Mouse (Mus musculus): ENCODE data around the gene Aqp2.

The Aqp2 gene

DNA sequence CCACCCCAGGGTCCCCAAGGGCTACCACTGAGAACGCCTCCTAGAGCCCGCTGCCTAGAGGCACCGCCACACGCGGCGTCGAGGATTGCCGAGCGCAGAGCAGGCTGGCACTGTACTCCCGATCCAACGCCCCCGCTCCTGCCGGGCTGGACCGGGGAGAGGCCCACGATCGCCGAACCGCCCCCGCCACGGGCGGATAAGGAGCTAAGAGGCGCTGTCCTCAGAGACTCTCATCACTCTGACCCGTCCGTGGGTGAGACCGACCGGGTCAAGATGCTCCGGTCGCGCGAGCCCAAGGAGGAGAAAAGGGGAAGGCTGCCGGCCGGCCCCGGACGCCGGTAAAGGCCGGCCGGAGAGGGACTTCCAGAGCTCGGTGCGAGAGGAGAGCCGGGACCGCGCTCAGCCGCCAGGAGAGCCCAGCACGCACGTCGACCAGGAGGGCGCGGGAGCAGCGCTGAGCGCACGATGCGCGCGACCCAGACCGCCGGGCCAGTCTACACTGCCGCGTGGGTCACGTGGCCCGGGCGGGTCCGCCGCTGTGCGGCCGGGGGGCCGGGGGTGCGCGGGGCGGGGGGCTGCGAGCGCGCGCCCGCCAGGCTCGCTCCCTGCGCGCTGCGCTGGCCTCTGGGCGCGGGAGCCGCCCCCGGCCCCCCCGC lies 11.7 kb downstream of the Aqp2 start, which contains the start of gene Aqp5:
TSS of gene Aqp5 (plus strand) at position 354 of the 656 bp plus-strand sequence.
- DNase-seq = no peak

DNA sequence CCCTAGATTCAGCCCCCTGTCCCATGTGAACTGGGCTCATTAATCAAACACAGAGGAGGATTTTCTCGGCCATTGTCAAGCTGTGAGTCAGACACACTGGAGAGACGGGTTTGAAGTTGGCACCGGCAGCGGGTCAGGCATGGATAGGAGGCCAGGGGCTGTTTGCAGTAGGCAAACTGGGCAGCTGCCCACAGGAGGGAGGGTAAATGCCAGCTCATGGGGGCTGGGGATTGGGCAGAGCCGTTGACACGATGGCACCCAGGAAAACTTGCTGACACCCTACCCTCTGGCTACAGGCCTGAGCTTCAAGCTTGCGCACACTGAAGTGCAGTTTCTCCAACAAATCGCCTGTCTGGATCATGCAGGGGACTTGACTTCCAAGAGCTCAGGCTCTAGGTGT lies 13.3 kb downstream of the Aqp2 start:
- no peak for DNase-seq

DNA sequence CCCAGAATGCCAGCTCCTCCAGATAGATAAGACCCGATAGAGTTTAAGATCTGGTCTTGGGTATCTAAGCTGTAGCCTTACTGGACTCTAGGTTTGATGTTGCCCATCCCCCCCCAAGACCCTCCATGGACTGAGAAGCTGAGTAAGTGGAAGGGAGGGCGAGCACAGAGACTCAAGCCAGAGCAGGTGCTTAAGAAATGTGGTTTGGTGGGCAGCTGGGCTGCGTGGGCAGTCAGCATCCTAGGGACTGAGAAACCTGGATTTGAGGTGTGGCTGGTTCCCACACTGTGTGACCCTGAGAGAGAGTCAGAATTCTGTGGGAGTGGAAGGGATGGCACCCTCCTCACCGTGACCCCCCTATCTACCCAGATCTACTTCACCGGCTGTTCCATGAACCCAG lies 14.0 kb downstream of the Aqp2 start:
- no peak for DNase-seq

DNA sequence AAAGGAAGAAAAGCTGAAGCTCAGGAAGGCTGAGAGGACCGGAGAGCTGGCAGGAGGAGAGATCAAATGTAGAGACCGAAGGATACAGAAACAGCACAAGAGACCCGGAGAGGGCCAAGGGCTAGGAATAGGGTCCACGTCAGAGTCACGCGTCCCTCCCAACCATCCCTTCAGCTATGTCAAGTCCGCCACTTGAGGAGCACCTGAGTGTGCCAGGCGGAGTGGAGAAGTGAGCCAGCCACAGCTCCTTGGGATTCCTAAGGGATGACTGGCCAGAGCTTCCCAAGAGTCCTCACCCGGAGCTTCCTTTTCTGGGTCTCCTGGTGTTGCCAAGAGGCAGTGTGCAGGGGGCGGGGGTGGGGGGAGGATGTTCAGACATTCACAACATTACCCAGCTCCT lies 16.1 kb downstream of the Aqp2 start:
- DNase-seq = no peak

DNA sequence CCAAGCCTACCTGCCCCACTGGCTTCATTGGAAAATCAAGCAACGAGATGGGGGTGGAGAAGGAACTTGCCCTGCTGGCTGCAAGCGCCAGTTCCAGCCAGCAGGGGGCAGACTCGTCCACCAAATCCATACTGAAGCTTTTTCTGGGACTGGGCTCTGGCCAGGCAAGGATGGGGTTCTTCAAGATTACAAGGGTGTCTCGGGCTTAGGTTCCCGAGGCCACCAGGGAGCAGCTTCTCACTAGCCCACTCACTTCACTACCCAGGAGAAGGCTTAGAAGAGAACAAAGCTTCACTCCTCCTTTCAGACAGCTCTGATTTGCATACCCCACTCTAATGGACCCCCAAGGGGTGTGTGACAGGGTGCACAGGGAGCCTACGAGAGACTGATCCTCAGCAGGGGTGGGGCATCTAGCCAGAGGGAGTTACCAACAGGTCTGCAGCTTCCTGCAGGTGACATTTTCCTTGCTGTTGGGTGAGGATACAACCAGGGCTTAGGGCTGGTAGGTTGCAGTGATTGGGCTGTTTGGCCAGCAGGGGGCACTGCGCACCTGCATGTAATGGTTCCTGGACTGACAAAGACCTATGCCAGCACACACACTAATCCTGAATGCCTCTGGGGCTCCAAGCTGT lies 17.3 kb downstream of the Aqp2 start:
- peak; percentile 82 for DNase-seq

DNA sequence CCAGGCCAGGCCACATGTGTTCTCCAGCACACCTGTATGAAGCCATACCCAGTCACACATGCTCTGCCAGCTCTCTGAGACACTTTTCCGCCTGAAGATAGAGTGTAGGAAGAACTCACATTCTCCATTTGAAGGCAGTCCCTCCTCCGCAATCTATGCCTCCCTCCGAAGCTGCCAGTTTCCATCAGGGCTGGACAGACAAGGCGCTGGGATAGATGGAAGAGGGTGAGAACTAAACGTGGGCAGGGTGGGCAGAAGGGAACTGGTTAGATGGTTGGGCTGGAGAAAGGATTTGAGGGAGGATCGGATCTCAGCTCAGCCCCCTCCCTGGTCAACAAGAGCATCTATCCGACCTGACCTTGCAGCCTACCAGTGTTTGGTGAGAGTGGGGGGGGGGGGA lies 18.0 kb downstream of the Aqp2 start:
- DNase-seq = no peak

DNA sequence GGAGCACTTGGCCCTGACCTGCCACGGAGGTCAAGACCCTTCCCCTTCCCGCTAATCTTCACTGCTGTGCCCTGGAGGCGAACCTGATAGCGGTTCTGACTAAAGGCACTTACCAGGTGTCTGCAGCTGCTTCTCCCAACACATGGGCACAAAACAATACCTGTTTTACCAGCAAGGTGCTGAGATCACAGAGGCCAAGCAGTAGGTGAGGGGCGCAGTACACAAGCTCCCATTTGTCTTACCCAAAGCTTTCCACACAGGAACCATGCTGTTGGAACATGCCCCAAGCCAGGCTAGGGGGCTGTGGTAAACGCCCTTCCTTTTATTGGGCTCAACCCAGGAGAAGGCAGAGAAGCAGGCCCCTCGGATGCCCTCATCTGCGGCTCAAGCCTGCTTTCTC lies 18.7 kb downstream of the Aqp2 start:
- DNase-seq = no peak

DNA sequence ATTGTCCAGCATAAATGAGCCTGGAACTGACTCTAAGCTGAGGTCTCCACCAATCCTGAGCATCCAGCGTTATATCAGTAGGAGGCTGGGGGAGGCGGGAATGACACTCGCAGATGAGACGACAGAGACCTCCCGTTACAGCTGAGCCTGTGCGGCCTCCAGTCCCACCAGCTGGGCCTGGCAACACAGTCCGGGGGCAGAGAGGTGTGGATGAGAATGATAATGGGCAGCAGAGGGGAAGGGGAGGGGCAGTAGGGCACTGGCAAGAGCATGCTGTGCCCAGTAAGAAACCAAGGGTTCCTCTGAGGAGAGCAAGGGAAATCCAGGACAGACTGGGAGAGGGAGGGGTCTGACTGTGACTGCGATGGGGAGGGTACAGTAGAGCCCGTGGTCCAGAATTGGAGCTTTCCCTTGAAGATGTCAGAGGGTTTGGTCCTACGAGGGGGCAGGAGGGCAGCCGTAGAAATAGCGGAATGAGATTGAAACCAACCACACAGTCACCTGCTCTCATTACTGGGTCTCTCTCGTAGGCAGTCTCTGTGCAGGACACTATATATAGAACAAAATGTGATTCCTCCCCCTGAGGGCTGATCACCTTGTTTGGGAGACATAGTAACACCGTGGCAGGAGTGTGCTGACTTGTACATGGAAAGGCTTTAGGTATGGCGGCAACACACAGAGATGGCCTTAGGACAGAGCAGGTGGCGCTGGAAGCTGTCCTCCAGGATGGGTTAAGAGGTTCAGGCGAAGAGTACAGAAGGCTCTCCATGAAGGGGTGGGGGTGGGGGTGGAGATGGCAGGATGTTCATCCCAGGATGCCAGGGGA lies 20.6 kb downstream of the Aqp2 start:
- no peak for DNase-seq

DNA sequence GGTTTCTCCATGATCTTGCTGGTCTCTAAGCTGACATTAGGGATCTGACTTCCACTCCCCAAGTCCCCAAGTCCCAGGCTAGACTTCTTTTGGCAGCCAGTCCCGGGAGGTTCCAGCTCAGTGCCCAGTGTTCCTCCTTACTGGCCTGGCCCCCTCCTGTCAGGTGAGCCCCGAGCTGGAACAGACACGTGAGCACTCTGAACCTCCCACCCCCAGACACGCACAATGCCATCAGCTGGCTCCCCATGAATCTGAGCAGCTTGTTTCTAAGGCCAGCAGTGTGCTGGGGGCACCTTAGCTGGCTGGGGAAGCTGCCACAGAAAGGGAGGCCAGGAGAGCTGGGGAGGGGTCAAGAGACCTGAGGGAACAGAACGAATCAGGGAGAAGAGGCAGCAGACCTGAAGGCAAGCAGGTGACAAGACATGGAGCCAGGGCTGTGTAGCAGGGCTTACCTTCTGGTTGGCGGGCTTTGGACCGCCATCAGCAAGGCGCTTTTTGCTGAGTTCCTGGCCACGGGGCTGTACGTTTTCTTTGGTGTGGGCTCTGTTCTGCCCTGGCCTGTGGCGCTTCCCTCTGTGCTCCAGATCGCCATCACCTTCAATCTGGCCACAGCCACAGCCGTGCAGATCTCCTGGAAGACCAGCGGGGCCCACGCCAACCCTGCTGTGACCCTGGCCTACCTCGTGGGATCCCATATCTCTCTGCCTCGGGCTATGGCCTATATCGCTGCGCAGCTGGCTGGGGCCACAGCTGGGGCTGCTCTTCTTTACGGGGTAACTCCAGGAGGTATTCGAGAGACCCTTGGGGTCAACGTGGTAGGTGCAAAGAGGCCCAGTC lies 22.3 kb downstream of the Aqp2 start, which contains the start of gene Aqp6:
TSS of gene Aqp6 (plus strand) at position 415 of the 837 bp plus-strand sequence.
- DNase-seq = no peak

DNA sequence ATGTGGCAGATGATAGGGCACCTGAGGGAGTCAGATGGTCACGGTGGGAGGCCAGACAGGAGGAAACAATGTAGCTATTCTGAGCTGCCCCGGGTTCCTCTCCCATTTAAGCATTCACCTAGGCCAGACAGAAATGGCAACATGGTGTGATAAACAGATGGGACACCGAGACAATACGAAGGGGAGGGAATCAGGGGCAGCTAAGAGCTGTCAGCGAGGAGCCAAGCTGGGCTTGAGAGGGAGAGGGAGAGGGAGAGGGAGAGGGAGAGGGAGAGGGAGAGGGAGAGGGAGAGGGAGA lies 22.9 kb downstream of the Aqp2 start:
- DNase-seq = no peak

DNA sequence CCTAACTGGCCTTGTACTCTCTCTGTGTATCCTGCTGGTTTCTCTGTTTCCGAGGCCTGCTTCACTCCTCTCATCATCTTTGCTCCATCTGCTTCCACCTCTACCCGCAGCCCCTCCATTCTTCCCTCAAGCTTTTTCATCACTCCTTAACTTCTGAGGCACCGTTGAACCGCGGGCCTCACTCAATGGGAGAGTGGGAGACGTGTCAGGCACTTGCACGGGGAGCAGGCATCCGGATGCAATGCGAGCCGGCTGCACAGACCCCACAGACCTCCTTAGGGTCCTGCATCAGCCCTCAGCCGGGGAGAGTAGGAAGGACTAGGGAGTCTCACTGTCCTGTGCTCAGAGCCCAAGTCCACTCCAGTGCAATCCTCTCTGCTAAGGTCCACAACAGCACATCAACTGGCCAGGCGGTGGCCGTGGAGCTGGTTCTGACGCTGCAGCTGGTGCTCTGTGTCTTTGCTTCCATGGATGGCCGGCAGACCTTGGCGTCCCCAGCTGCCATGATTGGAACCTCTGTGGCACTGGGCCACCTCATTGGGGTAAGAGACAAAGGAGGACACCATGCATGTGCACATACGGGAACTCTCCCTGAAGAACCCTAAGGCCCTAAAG lies 23.5 kb downstream of the Aqp2 start:
- no peak for DNase-seq

DNA sequence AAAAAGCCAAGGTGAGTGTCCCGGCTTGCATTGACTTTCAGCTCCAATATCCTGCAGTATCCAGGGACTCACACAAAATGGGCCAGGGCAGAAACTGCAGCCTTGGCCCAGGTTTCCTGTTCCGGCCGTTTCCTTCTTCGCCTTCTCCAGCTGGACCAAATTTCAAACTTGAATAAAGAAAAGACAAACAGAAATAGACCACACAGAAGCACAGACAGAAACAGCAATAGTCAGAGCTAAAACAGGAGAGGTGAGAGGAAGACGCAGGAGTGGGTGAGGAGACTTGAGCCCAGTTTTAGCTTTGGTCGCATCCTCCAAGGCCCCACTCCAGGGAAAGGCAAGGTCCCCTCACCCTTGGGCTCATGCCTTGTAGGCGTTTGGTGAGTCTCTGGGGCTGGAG lies 24.4 kb downstream of the Aqp2 start:
- no peak for DNase-seq

DNA sequence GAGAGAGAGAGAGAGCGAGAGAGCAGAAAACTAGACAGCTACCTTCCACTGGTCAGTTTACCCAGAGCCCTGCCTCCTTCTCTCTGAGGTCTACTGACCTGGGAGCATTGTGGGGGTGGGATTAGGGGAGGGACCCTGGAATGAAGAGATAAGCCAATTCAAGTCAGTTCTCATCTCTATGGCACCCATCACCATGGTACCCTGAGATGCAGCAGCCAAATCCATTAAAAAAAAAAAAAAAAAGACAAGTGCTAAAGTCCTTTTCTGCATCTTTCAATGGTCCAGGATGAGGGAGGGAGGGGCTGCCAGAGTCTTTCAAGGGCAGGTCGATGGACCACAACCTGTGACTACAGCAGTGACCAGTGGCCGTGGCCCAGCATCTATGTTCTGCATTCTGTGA lies 26.7 kb downstream of the Aqp2 start:
- DNase-seq = no peak

DNA sequence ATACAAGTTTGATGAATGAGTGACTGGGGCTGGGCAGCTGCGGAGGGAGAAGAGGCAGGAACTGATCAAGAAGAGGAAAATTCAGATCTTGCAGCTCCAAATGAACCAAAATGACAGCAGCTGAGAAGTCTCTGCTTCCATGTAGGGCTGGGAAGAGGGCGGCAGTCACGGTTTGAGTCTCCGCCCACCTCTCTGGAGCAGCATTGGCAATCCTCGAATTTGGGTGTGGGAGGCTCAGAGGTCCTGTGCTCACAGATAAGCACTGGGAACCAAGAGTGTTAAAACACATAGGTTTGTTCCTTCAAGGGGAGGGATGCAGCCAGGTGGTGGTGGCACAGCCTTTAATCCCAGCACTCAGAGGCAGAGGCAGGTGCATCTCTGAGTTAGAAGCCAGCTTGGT lies 27.7 kb downstream of the Aqp2 start:
- DNase-seq = no peak

DNA sequence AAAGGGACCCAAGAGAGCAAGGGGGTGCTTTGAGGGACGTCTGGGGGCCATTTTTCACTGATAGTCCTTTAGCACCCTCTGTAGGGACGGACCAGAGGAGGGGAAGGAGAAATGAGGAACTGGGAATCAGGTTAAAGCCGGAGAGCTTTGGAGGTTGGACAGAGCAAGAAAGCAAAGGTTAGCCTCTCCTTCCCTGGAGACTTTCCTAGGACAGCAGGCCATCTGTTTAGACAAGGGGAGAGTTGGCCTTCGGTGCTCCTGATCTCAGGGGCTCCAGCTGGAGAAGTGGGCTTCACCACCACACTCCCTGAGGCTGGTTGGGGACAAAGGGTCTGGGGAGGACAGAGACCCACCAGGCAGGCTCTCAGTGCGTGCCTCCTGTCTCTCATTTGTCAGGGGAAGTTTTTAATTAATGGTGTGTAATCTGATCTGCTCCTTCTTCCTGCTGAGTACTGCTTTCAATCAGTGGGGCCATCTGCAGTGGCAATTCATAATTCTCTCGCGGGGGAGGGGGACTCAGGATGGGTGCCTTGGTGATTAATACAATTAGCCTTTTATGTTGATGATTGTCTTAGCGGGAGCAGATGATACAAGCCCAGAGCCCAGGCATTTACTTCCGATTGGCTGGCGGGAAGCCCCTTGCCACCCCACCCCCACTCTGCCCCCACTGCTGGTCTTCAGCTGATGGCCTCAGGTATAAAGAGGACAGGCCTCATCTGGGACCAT lies 28.7 kb downstream of the Aqp2 start:
- no peak for DNase-seq

DNA sequence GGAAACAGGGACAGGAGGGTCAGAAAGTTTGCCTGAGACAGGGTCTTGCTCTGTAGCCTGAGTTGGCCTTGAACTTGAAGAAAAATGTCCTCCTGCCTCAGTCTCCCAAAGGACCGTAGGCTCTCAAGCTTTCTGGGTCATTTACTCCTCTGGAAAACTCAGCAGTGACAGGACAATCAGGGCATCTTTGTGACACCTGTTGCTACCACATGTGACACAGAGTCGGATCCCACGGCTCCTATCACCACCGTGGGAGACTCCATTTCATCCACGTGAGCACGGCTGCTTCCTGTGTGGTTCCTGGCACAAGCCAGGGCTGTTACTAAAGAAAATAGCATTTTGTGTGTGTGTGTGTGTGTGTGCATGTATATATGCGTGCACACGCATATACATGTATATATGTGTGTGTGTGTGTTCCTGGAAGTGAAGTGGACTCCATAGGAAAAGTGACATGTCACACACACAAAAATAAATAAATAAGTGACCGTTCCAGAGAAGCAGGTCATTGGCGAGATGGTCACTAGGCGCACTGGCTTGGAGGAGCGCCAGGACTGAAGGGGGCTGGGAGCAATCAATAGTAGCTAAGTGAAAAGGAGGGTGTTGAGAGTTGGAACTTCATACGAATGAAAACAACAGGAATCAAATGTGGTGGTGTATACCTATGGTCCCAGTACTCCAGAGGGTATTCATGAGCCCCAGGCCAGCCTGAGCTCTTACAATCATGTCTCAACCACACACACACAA lies 29.7 kb downstream of the Aqp2 start:
- DNase-seq = no peak

DNA sequence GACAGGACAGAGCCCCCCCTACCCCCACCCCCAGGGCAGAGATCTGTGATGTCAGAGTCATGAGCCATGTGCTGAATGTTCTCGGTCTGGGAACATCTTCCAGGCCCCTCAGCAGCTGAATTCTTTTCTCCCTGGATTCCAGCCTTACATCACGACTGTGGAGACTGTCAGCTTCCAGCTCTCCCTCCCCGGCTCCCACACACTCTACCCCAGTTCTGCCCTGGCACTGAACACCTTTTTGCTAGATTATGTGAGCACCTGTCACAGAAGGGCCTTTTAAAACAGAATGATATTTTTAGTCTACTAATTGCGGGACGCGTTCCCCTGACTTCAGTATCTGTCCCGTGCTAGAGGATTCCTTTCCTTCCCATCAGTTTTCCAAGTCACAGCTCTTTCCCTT lies 32.7 kb downstream of the Aqp2 start:
- DNase-seq = no peak

DNA sequence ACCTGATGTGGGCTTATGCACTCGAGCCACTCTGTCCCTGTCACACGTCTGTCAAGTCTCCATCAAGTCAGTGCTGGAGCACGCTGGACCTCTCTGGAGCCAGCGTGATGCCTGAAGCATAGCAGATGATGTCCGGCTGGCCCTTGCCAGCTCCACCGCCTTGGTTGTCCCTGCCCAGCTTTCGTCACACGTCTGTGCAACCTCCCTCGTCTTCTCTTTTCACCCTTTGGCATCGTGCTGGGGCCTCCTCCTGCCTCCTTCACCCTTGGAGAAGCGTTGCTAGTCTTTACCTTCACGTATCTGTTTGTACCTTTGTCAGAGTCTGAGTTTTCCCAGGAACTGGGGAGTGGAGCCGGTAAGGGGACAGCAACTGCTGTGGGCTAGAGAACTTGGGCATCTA lies 35.4 kb downstream of the Aqp2 start:
- DNase-seq = no peak

DNA sequence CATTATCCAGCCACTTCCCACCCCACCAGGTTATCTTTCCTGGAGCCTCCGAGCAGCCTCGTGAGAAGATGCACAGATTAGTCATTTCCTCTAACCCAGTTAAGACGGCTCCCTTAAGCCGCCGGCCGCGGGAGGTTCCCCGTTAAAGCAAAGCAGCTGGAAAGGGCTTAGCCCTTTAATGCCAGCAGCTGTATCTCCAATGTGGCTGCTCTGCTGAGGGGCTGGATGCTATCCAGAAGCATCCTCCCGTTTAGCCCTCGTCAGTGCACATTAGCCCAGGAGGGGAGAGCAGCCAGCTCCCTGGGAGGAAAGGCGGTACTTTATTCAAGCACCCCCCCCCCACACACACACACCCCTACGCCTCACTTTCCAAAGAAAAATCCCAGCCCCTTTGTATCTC lies 35.9 kb downstream of the Aqp2 start:
- DNase-seq = no peak

DNA sequence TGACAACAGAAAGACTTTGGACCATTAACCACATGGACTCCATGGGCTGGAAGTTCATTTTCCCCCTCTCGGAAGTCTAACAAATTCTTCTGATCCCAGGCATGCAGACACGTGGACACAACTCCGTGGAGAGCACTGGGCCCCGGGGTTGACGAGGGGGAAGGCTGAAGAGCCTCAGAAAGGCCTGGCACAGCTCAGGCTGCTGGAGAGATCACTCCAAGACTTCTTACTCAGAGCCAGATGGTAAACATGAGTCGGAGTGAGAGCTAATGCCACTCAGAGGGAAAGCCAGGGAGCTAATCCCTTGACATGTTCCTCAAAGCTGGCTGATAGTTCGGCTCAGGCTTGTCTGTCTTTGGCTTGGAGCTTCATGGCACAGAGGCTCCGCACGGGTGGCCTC lies 36.4 kb downstream of the Aqp2 start:
- no peak for DNase-seq

DNA sequence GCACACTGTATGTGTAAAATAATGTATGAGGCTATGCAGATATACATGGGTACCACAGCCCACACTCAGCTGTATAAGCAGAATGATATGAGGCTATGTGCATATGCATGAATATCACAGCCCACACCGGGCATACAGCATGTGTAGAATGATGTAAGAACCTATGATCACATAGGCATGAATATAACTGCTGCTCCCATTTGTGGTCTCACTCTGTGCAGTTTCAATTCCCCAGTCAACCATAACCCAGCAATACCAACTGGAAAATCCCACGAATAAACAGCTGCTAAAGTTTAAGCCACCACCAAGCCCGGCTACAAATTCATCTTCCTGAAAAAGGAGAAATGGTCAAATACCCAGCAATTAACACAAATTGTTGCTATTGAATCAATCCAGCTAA lies 39.7 kb downstream of the Aqp2 start:
- DNase-seq = no peak

DNA sequence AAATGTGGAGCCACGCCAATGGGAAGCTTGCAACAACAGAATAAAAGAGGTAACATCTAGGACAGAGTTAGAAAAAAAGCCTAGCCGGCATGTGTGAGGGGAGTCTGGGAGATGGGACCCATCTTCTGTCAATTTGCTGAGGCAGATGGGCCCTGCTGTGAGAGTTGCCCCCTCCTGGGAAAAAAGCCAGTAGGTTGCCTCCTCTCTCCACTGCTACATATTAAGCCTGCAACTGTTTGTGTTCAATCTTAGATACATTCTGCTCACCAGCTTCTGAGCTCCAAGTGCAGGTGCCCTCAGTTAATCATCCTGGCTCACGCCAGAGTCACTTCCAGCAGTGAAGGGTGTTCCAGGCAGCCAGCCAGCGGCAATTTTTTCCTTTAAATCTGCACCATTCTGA lies 41.0 kb downstream of the Aqp2 start:
- no peak for DNase-seq

Data from kidney, adult 18-20 months (tissue).